Mouse (Mus musculus): Measurements from ENCODE around the gene Cfap65.

DNA sequence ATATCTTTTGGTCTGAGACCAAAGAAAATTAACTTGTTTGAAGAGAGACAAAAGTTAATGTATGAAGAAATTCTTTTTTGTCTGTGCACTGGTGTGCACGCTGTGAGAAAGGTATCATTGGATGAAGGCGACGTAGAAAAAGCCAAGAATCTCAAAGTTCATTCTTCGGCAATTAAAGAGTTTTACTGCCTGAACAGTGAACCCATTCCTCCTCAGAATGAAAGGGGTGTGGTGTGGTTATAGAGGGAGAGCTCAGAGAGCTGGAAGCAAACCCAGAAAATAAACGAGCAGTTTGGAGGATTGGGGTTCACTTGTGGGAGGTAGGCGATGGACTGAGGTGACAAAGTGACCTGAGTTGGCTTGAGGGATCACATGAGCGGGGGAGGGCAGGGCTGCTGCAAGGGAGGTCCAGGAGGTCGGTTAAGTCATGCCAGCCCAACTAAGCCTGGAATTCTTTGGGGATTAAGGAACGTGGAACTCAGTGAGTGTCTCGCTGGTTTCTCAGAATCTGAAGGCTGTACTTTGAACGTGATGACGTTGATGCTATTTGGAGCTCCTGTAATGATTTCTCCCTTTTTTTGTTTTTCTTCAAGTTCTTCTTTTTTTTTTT is 927 bp upstream of the Cfap65 start:
- no peak for TF ChIP-seq CTCF (IDR thresholded peaks at IDR 0.05; ENCODE audit: borderline replicate concordance, control insufficient read depth, extremely low read depth, insufficient read depth, low read length, poor library complexity)
- no peak for TF ChIP-seq POLR2A (IDR thresholded peaks at IDR 0.05; ENCODE audit: control insufficient read depth, extremely low read depth, insufficient read depth, low read length, poor library complexity)
